Mouse (Mus musculus): ENCODE measurements around the gene Dzip1l. TPM values are rescaled to one million over a fixed set of nuclear protein-coding genes. Genes with fewer than 3 reads are reported as not detected.

Dzip1l gene
- polyA plus RNA-seq, 2 experiments: 0.38 to 0.39 TPM

- no peak overlapping the region for H3K9ac ChIP-seq (replicated peaks)
- WGBS (ENCODE audit: insufficient replicate concordance): 44% methylated on average over 2 of the region's 2 CpGs
- H3K27me3 ChIP-seq (ENCODE audit: control insufficient read depth, insufficient read depth, low read length): peaks cover 4% of the 10 kb centered on the region
- H3K4me3 ChIP-seq (ENCODE audit: insufficient read depth in 1 of 2, low read depth in 2 of 2, low read length in 2 of 2): no peak overlapping the region
- no peak for ATAC-seq (ENCODE audit: insufficient read depth)
- H3K27ac ChIP-seq: no peak overlapping the region
- no peak for DNase-seq (ENCODE audit: low read depth in 3 of 3, low spot score in 3 of 3)
- TF ChIP-seq EP300 (IDR thresholded peaks at IDR 0.05; ENCODE audit: low read depth): no peak
- no peak for TF ChIP-seq CTCF (IDR thresholded peaks at IDR 0.05; ENCODE audit: low read depth)
- H3K36me3 ChIP-seq (replicated peaks; ENCODE audit: control insufficient read depth, insufficient read depth, low read depth): no peaks in the 10 kb centered on the region
- H3K9me3 ChIP-seq (ENCODE audit: control insufficient read depth, low read length): no peaks in the 10 kb centered on the region
- H3K4me1 ChIP-seq (replicated peaks; ENCODE audit: control insufficient read depth in 2 of 2, insufficient read depth in 2 of 2, low read length in 1 of 2): peaks cover 0 to 7% of the 10 kb centered on the region in 2 experiments; a peak in 3 of 4 replicates
- H3K4me2 ChIP-seq (ENCODE audit: low read depth): no peak overlapping the region
These were observed 2.5 kb downstream of the Dzip1l start for GRCm38 (mm10) chr9:99631781-99632180.

GRCm38 (mm10) chr9:99632264-99632663 lies 3.0 kb downstream of the Dzip1l start:
- H3K27ac ChIP-seq: no peak overlapping the region
- peaks cover 4% of the 10 kb centered on the region for H3K27me3 ChIP-seq (ENCODE audit: control insufficient read depth, insufficient read depth, low read length)
- no peaks in the 10 kb centered on the region for H3K36me3 ChIP-seq (replicated peaks; ENCODE audit: control insufficient read depth, insufficient read depth, low read depth)
- TF ChIP-seq CTCF (IDR thresholded peaks at IDR 0.05; ENCODE audit: low read depth): no peak
- no peak for TF ChIP-seq EP300 (IDR thresholded peaks at IDR 0.05; ENCODE audit: low read depth)
- H3K9ac ChIP-seq (replicated peaks): no peak overlapping the region
- H3K9me3 ChIP-seq (ENCODE audit: control insufficient read depth, low read length): no peaks in the 10 kb centered on the region
- no peak overlapping the region for H3K4me2 ChIP-seq (ENCODE audit: low read depth)
- ATAC-seq (ENCODE audit: insufficient read depth): no peak
- 63% methylated on average over 8 of the region's 8 CpGs for WGBS (ENCODE audit: insufficient replicate concordance)
- H3K4me1 ChIP-seq (replicated peaks; ENCODE audit: control insufficient read depth in 2 of 2, insufficient read depth in 2 of 2, low read length in 1 of 2): peaks cover 0 to 7% of the 10 kb centered on the region in 2 experiments; a peak in 3 of 4 replicates
- H3K4me3 ChIP-seq (ENCODE audit: insufficient read depth in 1 of 2, low read depth in 2 of 2, low read length in 2 of 2): no peak overlapping the region
- DNase-seq (ENCODE audit: low read depth in 3 of 3, low spot score in 3 of 3): no peak

- Histone ChIP-seq H3K4me3 (ENCODE audit: insufficient read depth in 1 of 2, low read depth in 2 of 2, low read length in 2 of 2) (no peak overlapping the region), H3K36me3 (replicated peaks; ENCODE audit: control insufficient read depth, insufficient read depth, low read depth) (no peaks in the 10 kb centered on the region), H3K27me3 (ENCODE audit: control insufficient read depth, insufficient read depth, low read length) (no peaks in the 10 kb centered on the region), H3K4me1 (replicated peaks; ENCODE audit: control insufficient read depth in 2 of 2, insufficient read depth in 2 of 2, low read length in 1 of 2) (no peaks in the 10 kb centered on the region), H3K27ac (no peak overlapping the region), H3K9ac (replicated peaks) (no peak overlapping the region), H3K9me3 (ENCODE audit: control insufficient read depth, low read length) (no peaks in the 10 kb centered on the region), H3K4me2 (ENCODE audit: low read depth) (no peak overlapping the region)
- 89% methylated on average over 1 of the region's 1 CpGs for WGBS (ENCODE audit: insufficient replicate concordance)
- DNase-seq (ENCODE audit: low read depth in 3 of 3, low spot score in 3 of 3) (no peak), ATAC-seq (ENCODE audit: insufficient read depth) (no peak)
- TF ChIP-seq CTCF (IDR thresholded peaks at IDR 0.05; ENCODE audit: low read depth) (no peak), EP300 (IDR thresholded peaks at IDR 0.05; ENCODE audit: low read depth) (no peak)
These were observed 7.5 kb downstream of the Dzip1l start for GRCm38 (mm10) chr9:99636776-99637175.

GRCm38 (mm10) chr9:99637227-99637626 lies 7.9 kb downstream of the Dzip1l start:
- TF ChIP-seq CTCF (IDR thresholded peaks at IDR 0.05; ENCODE audit: low read depth): no peak
- TF ChIP-seq EP300 (IDR thresholded peaks at IDR 0.05; ENCODE audit: low read depth): no peak
- Histone ChIP-seq H3K9me3 (ENCODE audit: control insufficient read depth, low read length) (no peaks in the 10 kb centered on the region), H3K9ac (replicated peaks) (no peak overlapping the region), H3K27ac (no peak overlapping the region), H3K27me3 (ENCODE audit: control insufficient read depth, insufficient read depth, low read length) (no peaks in the 10 kb centered on the region), H3K36me3 (replicated peaks; ENCODE audit: control insufficient read depth, insufficient read depth, low read depth) (no peaks in the 10 kb centered on the region), H3K4me3 (ENCODE audit: insufficient read depth in 1 of 2, low read depth in 2 of 2, low read length in 2 of 2) (no peak overlapping the region), H3K4me1 (replicated peaks; ENCODE audit: control insufficient read depth in 2 of 2, insufficient read depth in 2 of 2, low read length in 1 of 2) (no peaks in the 10 kb centered on the region), H3K4me2 (ENCODE audit: low read depth) (no peak overlapping the region)
- ATAC-seq (ENCODE audit: insufficient read depth) (no peak), DNase-seq (ENCODE audit: low read depth in 3 of 3, low spot score in 3 of 3) (no peak)
- 79% methylated on average over 17 of the region's 17 CpGs for WGBS (ENCODE audit: insufficient replicate concordance)

- DNase-seq (ENCODE audit: low read depth in 3 of 3, low spot score in 3 of 3): no peak
- WGBS (ENCODE audit: insufficient replicate concordance): 74% methylated on average over 13 of the region's 13 CpGs
These were observed 8.4 kb downstream of the Dzip1l start for GRCm38 (mm10) chr9:99637736-99638135.

More at GRCm38 (mm10) chr9:99637736-99638135, 8.4 kb downstream of the Dzip1l start:
- H3K4me3 ChIP-seq (ENCODE audit: insufficient read depth in 1 of 2, low read depth in 2 of 2, low read length in 2 of 2): no peak overlapping the region
- no peak overlapping the region for H3K4me2 ChIP-seq (ENCODE audit: low read depth)
- no peaks in the 10 kb centered on the region for H3K4me1 ChIP-seq (replicated peaks; ENCODE audit: control insufficient read depth in 2 of 2, insufficient read depth in 2 of 2, low read length in 1 of 2)
- no peak for ATAC-seq (ENCODE audit: insufficient read depth)
- no peaks in the 10 kb centered on the region for H3K27me3 ChIP-seq (ENCODE audit: control insufficient read depth, insufficient read depth, low read length)
- H3K9ac ChIP-seq (replicated peaks): no peak overlapping the region
- H3K9me3 ChIP-seq (ENCODE audit: control insufficient read depth, low read length): no peaks in the 10 kb centered on the region
- TF ChIP-seq EP300 (IDR thresholded peaks at IDR 0.05; ENCODE audit: low read depth) (no peak), CTCF (IDR thresholded peaks at IDR 0.05; ENCODE audit: low read depth) (no peak)
- H3K27ac ChIP-seq: no peak overlapping the region
- no peaks in the 10 kb centered on the region for H3K36me3 ChIP-seq (replicated peaks; ENCODE audit: control insufficient read depth, insufficient read depth, low read depth)

All from liver, embryonic 14.5 days (tissue).